Mouse (Mus musculus) 3134 (cell line): ENCODE results near the gene B4galt2.

ENCODE experiments used
- DNase-seq: peaks from one replicate; pipeline ENCODE4 v3.0.0-alpha.2; 2011; ENCODE audit warnings: low spot score; ENCODE audit not compliant: insufficient read length; ENCODE audit errors: extremely low read depth

The B4galt2 gene

DNA sequence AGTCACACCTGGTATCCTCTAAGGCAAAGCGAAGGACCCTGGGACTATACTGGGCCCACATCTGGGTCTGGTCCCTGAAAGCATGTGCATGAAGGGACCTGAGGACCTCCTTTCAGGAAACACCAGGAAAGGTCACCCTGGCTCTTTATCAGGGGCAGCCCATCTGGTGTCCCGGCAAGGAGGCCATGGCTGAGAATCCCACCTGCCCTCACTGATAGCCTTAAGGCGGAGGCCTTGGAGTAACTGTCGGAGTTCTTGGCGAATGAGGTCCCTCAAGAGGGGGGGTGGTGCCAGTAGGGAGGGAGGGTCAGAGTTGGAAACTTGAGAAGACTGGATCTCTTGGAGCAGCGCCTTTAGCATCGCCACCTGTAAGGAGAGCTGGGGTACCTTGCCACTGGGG, 11.5 kb downstream of the B4galt2 start:
- no peak for DNase-seq

DNA sequence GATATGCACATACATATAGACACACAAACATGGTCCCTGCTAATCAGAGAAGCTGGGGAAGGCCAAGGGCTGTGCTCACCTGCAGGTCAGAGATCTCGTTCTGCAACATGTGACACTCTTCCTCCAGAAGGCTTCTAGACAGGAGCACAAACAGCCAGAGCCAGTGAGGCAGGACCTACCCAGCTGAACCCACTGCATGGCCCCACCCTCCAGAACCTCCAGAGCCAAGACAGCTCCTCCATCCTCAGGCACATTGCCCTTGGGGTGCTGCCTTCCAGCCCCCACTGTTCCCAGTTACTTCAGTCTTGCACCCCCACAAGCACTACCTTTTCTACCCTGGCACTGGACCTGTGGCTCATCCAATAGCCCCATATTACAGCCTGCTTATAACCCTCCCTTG, 12.8 kb downstream of the B4galt2 start:
- DNase-seq = no peak

DNA sequence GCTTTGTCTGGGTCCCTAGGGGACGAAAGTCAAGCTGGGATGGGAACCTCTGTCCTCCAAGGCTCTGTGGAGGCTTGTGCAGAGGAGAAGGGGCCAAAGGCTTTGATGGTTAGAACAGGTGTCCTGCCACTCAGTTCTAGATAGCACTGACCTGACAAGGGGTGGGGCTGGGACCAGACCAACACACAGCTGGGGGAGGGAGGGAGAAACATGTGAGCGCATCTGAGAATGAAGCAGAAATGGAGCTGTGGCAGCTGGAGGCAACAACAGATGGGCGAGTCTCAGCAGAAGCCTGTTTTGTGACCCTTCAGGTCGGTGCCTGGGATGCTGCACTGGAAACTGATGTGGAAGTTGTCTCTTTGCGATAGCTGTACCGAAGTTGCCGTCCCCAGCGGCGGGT, 14.0 kb downstream of the B4galt2 start:
- DNase-seq = no peak

DNA sequence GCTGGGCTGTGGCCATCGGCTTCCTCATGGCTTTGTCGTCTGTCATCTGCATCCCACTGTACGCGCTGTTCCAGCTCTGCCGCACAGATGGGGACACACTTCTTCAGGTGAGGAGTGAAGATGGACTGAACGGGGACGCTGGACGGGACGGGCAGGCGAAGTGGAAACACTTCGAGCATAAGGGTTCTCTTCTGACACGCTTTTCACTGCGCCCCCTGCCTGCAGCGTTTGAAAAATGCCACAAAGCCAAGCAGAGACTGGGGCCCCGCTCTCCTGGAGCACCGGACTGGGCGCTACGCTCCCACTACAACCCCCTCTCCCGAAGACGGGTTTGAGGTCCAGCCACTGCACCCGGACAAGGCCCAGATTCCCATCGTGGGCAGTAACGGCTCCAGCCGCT, 15.5 kb downstream of the B4galt2 start:
- no peak for DNase-seq

DNA sequence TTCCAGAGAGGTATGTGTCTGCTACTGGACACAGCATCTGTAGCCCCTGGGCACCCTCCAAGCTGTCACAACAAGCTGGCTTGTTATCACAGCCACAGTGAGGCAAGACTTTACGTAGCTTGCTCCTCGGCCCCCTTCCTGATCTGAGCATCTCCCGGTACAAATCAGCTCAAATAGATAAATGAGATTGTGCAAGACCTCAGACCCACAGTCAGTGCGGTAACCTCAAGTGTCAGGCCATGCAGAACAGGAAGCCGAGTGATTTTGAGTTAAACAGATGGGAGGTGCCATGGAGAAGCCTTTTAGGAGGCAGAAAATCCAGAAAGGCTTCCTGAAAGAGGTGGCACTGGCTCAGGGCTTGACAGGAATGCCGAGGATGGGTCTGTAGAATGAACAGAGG, 16.3 kb downstream of the B4galt2 start:
- no peak for DNase-seq

DNA sequence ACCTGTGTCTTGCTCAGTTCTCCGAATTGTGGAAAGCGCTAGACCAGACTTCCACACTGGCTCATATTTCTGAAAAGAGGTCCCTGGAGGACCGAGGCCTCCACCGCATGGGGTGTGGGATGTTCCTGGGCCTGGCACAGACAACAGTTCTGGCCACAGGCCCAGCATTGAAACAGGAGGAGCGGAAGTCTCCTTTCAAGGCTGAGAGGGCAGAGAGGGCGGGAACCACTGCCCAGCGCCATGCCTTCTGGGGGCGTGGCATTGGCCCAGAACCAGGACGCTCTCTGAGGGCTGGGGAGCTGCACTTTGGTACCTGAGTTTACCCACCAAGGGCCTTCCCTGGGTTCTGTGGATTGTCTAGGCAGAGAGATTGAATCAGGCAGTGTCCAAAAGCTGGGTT, 17.2 kb downstream of the B4galt2 start:
- peak; percentile 84 for DNase-seq

DNA sequence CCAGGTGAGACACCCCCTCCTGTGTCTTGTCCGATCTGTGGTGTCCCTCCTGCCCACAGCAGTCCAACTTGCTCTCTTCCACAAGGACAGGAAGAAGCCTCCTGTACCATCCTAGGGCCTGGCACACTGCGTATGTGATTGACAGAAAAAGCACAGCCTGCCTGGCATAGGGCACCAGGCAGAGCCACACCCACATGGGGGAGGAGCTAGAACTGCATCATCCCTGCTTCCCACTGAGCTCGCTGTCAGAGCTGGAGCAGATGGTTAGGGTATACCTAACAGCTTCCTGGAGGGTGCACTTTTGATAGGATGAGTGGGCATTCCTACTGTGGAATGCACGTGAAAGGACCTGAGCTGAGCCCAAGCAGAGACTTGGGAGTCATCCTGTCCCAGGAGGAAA, 20.5 kb downstream of the B4galt2 start:
- DNase-seq = no peak

DNA sequence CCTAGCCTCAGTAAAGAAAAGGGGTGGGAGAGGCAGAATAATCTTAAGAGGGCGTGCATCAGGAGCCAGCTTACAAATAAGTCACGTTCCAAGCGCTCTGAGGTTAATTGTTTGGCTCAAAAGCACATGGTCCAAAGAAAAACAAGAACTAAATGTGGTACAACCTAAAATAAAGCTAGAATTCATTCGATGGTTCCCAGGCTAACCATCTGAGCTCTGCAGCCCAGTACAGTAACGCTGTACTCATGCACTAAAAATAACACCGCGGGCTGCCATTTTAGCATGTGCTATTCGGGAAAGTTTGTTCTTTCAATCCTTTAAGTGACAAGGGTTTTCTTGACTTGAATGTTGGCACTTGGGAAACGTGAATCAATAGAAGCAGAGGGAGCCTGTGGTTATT, 22.7 kb downstream of the B4galt2 start:
- no peak for DNase-seq

DNA sequence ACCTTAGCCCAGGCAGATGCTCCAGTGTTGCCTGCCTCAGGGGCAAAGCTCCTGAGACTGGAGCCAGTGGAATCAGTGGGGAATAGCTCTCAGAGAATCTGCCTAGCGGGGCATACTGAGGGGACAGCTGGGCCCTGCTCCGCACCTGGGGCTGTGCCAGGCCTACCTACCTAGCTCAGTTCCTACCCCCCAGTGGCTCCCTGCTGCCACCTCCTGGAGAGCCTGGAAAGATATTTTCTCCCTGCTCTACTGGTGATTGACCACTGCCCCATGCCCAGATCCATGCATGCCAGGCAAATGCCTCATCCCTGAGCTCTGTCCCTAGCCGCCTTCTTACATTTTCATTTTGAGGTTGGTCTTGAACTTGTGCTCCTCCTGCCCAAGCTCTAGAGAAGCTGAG, 24.5 kb downstream of the B4galt2 start:
- peak; percentile 40 for DNase-seq

DNA sequence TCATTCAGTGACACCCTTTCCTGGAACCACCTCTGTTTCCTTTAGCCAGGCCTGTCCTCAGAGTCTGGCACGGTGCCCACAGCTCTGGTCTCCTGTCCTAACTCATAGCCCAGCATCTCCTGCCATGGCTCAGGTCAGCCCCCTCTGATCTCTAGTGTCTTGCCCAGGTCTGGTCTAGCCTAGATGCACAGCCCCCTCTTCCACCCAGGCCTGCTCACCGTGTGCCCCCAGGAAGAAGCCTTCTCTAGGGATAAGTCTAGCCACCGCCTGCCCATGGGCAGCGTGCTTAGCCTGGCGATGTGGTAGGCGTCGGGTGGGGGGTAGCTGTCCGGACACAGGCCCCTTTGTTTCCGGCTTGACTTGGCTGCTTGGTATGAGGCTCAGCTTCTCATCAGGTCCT, 28.1 kb downstream of the B4galt2 start:
- DNase-seq = no peak

DNA sequence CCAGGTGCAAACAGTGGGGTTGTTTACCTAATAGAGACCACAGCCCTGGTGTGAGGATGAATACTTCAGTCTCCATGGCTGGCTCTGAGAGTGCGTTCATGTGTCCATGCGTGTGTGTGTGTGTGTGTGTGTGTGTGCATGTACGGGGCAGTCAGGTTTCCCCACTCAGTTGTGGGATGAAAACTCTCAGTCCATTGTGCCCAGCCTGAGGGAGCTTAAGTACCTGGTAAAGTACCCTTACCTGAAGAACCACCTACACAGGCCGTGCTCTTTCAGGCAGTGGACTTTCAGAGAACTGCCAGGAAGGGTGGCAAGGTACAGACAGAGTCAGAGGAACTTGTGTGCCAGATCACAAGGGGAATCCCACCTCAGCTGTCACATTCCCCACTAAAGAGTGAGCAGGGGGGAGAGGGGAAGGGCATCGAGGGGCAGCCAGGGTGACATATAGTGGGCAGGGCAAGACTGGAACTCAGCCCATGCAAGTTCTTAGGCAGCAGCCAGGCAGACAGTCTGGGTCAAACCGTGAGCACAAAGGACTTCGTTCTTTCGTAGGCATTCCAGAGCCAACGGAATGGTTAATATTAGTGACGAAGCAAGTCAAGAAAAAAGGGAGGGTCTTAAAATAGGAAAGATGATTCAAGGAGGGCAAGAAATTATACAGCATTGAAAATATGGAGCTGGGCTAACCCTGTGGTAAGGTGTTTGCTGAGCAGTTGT, 31.0 kb downstream of the B4galt2 start:
- no peak for DNase-seq

DNA sequence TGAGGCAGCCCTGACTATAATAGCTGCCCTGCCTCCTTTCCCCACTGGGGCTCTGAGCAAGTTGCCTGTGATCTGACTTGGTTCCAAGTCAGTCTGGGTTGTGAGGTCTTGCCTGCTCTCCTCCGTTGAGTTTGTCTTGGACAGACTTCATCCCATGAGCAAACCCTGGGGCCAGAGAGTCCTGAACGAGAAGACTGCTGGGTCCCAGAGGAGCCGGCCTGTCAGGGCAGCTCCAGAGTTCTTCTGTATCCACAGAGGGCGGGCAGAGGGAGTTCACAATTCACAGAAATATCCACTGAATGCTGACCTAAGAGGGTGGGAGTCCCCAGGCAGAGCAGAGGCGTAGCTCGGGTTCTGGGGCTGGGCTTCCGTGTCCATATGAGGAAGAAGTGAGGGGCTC, 32.4 kb downstream of the B4galt2 start:
- DNase-seq = no peak

DNA sequence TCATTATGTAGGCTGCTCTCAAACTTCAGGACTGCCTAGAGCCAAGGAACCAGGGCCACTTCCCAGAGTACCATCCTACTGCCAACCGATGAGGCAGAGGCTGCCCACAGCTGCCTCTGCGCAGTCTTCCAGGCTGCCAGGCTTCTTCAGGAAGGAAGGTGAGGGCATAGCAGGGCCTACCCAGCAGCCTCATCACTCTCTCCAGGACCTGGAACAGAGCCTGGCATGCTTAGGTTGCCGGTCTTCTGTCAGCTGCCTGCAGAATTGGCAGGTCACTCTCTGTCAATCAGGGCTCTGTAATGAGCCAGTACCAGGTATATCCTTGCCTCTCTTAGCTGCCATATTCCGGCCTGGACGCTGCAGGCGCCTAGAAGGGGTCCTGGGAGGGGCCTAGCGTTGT, 33.1 kb downstream of the B4galt2 start:
- no peak for DNase-seq

DNA sequence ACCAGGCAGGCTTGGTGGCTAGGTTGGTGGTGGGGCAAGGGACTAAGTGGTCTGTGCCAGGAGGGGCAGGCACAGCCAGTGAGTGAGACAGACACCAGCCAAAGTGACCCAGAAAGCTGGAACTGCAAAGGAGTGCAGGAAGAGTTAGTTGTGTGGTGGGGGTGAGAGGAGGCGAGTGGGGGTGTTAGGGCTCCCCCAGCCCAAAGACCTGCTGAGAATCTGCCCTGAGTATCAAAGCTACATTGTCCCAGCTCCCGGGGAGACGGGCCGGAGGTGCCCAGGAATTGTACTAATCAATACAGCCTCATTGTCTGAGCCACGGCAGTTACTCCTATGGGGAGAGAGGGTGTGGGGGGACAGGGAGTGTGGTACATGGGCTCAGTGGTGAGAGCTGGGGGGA, 33.8 kb downstream of the B4galt2 start:
- no peak for DNase-seq

DNA sequence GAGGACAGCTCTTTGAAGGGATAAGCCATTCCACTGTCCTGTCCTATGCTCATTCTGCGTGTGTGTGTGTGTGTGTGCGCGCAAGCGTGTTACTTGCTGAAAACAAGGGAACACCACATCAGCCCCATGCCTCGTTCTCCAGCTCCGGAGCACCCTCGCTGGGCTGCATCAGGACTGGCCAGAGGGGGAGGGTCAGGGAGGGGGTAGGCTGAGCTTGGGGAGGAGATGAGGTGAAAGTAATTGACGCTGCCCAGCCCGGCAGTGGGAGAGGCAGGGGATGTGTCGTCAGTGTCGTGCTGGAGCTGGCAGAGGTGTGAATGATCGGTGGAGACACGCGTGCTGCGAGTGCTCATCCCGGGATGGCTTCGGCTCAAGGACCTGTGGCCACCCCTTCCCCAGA, 34.2 kb downstream of the B4galt2 start:
- no peak for DNase-seq

DNA sequence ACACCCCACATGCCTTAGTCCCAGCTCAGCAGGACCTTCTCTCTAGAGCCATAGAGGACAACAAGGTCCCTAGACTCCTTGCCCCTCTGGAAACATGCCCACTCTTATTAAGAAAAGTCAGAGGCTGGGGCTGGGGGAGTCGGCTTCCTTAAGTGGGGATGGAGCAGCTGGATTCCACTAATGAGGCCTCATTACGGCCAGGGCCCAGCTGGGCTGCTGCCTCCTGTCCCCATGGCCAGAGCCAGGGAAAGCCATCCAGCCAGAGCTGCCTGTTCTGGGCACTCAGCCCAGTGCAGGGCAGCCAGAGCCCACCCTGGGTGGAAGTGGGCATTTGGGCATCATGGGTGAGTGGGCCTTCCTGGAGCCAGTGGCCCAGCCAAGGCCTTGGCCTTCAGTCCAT, 36.3 kb downstream of the B4galt2 start:
- no peak for DNase-seq

DNA sequence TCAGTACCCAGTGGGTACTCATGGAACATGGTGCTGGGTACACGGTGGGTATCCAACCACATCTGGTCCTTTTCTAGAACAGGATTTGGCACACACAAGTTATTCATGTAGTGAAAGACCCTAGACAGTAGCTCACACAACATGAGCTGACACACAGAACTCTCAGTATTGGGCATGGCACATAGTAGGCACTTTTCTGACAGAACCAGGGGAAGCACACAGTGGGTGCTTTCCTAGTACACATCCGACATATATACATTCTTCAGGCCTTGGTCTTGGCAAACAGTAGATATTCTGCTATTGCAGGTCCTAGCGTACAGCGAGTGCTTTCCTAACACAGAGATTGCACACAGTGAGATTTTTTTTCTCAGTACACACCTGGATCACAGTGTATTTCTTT, 37.0 kb downstream of the B4galt2 start:
- DNase-seq = no peak

DNA sequence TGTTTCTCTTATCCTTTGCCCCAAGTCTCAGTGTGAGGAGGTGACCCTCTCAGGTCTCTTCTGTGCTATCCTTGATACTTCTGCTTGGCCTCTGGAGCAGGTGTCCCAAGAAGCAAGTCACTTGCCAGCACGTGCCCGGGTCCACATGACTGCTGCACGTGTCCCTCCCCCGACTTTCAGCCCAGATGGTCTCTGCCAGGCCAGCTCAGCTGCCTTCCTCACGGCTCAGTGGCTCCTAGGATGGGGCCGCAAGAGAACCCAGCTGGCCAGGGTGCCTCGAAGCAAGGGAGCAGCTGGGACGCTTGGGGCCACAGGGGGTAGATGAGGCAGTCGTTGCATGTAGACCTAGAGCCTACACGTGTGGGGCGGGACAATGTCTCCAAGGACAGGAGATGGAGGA, 38.0 kb downstream of the B4galt2 start:
- no peak for DNase-seq

DNA sequence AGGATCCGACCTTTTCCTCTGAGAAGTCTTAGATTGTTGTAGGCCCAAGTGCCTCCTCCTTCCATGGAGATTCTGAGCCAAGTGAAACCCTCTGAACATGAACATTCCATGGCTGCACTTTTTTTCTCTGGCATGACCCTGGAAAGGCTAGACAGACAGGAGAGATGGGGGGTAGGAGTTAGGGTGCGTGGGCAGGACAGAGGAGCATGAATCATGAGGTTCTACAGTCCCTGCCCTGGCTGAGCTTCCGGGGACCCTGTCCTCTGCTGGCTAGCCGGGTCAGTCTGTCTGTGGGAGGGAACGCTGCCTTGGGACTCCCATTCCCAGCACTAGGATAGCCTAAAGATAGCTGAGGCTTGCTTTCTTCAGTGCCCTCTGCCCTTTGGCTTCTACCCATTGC, 38.8 kb downstream of the B4galt2 start:
- DNase-seq = no peak

DNA sequence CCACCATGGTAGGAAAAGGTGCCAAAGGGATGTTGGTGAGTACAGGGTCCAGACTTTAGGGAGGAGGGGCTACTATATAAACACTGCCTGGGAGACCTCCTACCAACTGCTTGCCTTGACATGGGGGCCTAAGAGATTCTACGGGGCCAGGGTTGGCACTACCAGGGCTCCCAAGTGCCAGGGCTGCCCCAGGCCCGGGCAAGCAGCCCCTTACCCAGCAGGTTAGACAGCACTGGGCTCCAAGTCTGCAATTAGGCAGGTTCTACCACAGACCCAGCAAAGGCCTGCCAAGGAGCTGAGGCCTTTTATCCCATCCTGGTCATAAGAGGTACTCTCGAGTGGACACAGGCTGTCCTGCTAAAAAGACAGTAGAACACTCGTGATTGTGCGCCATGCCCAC, 40.2 kb downstream of the B4galt2 start:
- no peak for DNase-seq

DNA sequence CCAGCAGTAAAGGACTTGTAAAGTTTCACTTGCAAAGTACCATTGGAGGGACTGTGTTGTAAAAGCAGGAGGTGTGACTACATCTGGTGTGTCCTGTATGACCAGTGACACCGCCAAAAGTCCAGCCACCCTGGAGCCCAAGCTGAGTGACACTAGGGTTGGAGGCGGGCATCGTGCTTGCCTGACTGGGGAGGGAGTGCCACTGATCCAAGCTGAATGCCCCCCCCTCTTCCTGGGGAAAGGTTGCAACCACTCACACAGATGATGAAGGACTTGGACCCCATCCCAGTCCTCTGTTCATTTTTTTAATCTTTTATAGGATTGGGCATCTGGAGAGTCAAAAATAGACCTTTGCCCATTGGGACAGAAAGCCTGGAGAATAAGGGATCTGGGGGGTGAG, 41.7 kb downstream of the B4galt2 start:
- no peak for DNase-seq

DNA sequence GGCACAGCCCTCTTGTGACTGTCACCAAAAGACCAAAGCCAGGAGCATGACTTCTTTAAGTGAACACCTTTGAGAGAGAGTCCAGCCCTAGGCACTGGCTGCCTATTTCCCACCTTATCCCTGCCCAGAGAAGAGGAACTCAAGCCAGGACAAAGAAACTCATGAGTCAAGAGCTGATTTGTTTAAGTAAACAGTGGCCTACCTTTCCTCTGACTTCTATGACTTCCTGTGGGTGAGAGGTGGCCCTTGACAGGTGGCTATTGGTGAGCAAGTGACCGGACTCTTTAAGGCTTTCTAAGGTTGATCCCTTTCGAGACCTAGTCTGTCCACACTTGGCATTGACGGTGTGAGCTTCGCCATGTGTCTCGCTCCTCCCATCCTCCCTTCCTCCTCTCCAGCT, 42.5 kb downstream of the B4galt2 start:
- no peak for DNase-seq

DNA sequence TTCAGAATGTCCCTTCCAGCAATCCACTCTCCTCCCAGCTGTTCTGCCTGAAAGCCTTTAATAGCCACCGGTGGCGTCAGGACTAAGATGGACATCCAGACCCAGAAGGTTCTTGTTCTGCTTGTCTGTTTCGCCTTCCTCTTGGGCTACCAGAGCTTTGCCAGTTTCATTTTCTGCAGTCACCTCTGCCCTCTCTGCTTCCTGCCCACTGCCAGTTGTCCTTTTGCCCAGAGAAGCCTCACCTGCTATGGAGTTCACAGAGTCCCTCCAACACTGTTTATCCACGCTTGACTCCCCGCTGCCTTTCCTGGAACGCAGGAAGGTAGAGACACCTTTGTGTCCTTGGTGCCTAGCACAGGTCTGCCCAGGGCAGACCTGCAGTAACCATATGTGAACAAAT, 43.9 kb downstream of the B4galt2 start:
- DNase-seq = no peak
